Mouse (Mus musculus): ENCODE results near the gene Cdc42bpg.
"Not testable (repeated sequence)": the region's sequence is repeated elsewhere in the genome, so short reads cannot be mapped to it uniquely, and the experiment has no call there.

DNA sequence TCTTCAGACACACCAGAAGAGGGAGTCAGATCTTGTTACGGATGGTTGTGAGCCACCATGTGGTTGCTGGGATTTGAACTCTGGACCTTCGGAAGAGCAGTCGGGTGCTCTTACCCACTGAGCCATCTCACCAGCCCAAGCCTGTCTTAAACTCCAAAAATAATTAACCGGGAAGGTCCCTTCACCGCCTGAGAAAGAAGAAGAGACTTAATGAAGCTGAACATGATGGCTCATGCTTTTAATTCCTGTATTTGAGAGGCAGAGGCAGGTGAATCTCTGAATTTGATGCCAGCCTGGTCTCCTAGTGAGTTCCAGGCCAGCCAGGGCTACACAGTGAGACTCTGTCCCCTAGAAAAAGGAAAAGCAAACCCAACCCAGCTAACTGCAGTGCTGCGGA is 15.5 kb upstream of the Cdc42bpg start:
- TF ChIP-seq TAL1, GATA1 (IDR thresholded peaks at IDR 0.05; ENCODE audit: low read length): not testable (repeated sequence)

All from erythroblast, embryonic 14.5 days (primary cell).